Mouse (Mus musculus): ENCODE results near the gene Ttll4. TPM values are rescaled to one million over a fixed set of nuclear protein-coding genes. Genes with fewer than 3 reads are reported as not detected.
A peak's percentile ranks its signal among the peaks of the same experiment; 100 is the strongest.

The Ttll4 gene
- polyA plus RNA-seq, 1 experiment from 2014 or later, result 43.7 TPM

- Histone ChIP-seq H3K36me3 (no peaks in the 10 kb centered on the region), H3K4me3 (no peak overlapping the region), H3K27me3 (no peaks in the 10 kb centered on the region), H3K9me3 (no peaks in the 10 kb centered on the region), H3K27ac (replicated peaks) (no peak overlapping the region), H3K4me1 (no peaks in the 10 kb centered on the region), H3K4me2 (replicated peaks) (no peak overlapping the region), H3K9ac (replicated peaks) (no peak overlapping the region)
- no peak for ATAC-seq (ENCODE audit: low FRiP score, low read depth)
- WGBS, result 86% methylated on average over 8 of the region's 8 CpGs
These were observed 66.9 kb downstream of the Ttll4 start for GRCm38 (mm10) chr1:74728446-74728845.

- Histone ChIP-seq H3K27me3 (no peaks in the 10 kb centered on the region), H3K9ac (replicated peaks) (no peak overlapping the region), H3K36me3 (no peaks in the 10 kb centered on the region), H3K4me2 (replicated peaks) (no peak overlapping the region), H3K4me1 (no peaks in the 10 kb centered on the region), H3K4me3 (no peak overlapping the region), H3K27ac (replicated peaks) (no peak overlapping the region), H3K9me3 (no peaks in the 10 kb centered on the region)
- 92% methylated on average over 12 of the region's 12 CpGs for WGBS
- no peak for ATAC-seq (ENCODE audit: low FRiP score, low read depth)
These were observed 75.4 kb downstream of the Ttll4 start for GRCm38 (mm10) chr1:74736977-74737376.

DNA sequence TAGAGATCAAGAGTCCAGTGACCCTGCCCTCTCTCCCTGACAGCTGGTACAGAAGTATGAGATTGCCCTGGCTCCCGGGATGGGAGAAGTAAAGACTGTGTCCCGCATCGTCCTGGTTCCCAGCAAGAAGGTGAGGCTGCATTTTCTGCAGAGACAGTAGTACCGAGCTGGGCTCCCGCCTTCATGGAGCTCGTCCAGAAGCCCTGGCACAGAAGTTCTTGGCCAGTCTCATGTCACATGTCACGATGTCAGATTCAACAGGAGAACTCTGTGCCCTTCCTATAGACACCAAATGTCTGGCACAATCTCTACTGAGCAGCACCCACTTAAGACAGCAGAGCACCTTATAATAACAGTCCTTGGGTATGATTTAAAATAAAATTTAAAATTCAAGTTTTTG is 76.0 kb downstream of the Ttll4 start:
- H3K4me2 ChIP-seq (replicated peaks), result no peak overlapping the region
- no peaks in the 10 kb centered on the region for H3K27me3 ChIP-seq
- no peaks in the 10 kb centered on the region for H3K36me3 ChIP-seq
- H3K27ac ChIP-seq (replicated peaks), result no peak overlapping the region
- no peaks in the 10 kb centered on the region for H3K9me3 ChIP-seq
- no peak for ATAC-seq (ENCODE audit: low FRiP score, low read depth)
- no peak overlapping the region for H3K4me3 ChIP-seq
- H3K4me1 ChIP-seq, result no peaks in the 10 kb centered on the region
- H3K9ac ChIP-seq (replicated peaks), result no peak overlapping the region
- WGBS, result 88% methylated on average over 7 of the region's 7 CpGs

GRCm38 (mm10) chr1:74740846-74741245 is 79.3 kb downstream of the Ttll4 start:
- Histone ChIP-seq H3K4me1 (no peaks in the 10 kb centered on the region), H3K9ac (replicated peaks) (no peak overlapping the region), H3K4me2 (replicated peaks) (no peak overlapping the region), H3K36me3 (no peaks in the 10 kb centered on the region), H3K4me3 (no peak overlapping the region), H3K27me3 (peaks cover 7% of the 10 kb centered on the region; the same call in 1 of the 2 replicates), H3K9me3 (no peaks in the 10 kb centered on the region), H3K27ac (replicated peaks) (no peak overlapping the region)
- WGBS, result 84% methylated on average over 7 of the region's 7 CpGs
- ATAC-seq (ENCODE audit: low FRiP score, low read depth), result no peak

- 73% methylated on average over 5 of the region's 5 CpGs for WGBS
- Histone ChIP-seq H3K27me3 (peaks cover 36% of the 10 kb centered on the region), H3K4me2 (replicated peaks) (no peak overlapping the region), H3K36me3 (no peaks in the 10 kb centered on the region), H3K4me3 (no peak overlapping the region), H3K9me3 (no peaks in the 10 kb centered on the region), H3K9ac (replicated peaks) (no peak overlapping the region), H3K27ac (replicated peaks) (no peak overlapping the region), H3K4me1 (0 out of 2 replicates have a peak, but pooled peaks cover 6% of the 10 kb centered on the region)
- ATAC-seq (ENCODE audit: low FRiP score, low read depth), result no peak
These were observed 85.8 kb downstream of the Ttll4 start for GRCm38 (mm10) chr1:74747335-74747734.

DNA sequence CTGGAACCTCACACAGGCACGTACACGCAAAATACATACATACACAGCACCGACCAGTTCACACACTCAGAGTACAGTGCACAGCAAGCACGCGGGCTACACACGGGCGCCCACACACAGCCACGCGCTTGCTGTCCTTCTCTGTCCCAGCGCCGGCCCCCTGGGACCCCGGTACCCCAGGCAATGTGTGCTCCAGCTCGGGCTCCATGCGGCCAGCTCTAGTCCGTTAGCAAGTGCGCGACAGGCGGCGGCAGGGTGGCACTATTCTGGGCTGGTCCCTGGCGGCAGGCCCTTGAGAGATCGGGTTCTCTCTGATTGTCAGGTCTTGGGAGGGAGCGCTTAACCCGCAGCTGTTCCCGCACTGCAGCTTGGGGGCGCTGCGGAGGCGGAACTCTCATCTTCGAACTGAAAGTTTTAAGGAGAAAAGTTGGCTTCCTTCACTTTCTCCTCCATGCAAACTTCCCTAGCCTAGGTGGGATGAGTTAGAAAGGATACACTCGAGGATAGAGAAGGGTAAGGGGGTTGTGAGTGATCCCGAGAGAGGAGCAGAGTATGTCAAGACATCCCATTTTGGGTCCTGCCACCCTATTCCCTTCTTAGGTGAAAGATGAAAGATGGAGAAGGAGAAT is 87.2 kb downstream of the Ttll4 start, which contains the start of gene Prkag3:
Gene Prkag3 (minus strand): TSS at position 579 of the 629 bp plus-strand sequence.
- H3K27ac ChIP-seq (replicated peaks), result no peak within 1 kb of the TSS
- peak within 1 kb of the TSS; percentile 21; the same call in 1 of the 2 replicates for H3K4me3 ChIP-seq
- peak; percentile 34; the same call in 1 of the 2 replicates for ATAC-seq (ENCODE audit: low FRiP score, low read depth)
- peaks cover 36% of the 10 kb centered on the region for H3K27me3 ChIP-seq
- 8% methylated on average over 30 of the region's 30 CpGs for WGBS
- 0 out of 2 replicates have a peak, but pooled peaks cover 6% of the 10 kb centered on the region for H3K4me1 ChIP-seq
- H3K4me2 ChIP-seq (replicated peaks), result peak within 1 kb of the TSS; percentile 52
- peak within 1 kb of the TSS; percentile 37; the same call in 1 of the 2 replicates for H3K9ac ChIP-seq (replicated peaks)
- H3K36me3 ChIP-seq, result no peaks in the 10 kb centered on the region
- H3K9me3 ChIP-seq, result no peaks in the 10 kb centered on the region

DNA sequence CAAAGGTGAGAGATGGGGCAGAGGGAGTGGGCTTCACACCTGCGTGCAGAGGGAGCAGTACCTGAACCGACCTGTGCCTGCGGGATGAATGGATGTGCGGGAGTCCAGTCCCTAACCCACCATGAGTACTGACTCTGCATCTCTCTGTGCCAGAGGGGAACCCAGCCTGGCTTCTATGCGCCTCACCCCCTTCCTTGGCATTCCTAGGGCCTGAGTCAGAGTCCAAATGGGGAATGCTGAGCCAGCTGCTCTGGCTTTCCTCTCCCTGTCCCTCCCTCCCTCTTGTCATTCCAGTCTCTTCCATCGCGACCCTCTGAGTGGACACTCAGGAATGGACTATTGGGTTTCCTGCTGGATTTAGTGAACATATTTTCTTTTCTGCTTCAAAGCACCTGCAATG is 87.8 kb downstream of the Ttll4 start:
- WGBS, result 78% methylated on average over 7 of the region's 7 CpGs
- no peak for ATAC-seq (ENCODE audit: low FRiP score, low read depth)
- no peak overlapping the region for H3K27ac ChIP-seq (replicated peaks)
- H3K4me3 ChIP-seq, result no peak overlapping the region
- no peak overlapping the region for H3K9ac ChIP-seq (replicated peaks)
- H3K4me1 ChIP-seq, result 0 out of 2 replicates have a peak, but pooled peaks cover 6% of the 10 kb centered on the region
- H3K4me2 ChIP-seq (replicated peaks), result no peak overlapping the region
- H3K9me3 ChIP-seq, result no peaks in the 10 kb centered on the region
- peaks cover 35% of the 10 kb centered on the region for H3K27me3 ChIP-seq
- no peaks in the 10 kb centered on the region for H3K36me3 ChIP-seq

GRCm38 (mm10) chr1:74750683-74751082 is 89.1 kb downstream of the Ttll4 start:
- Histone ChIP-seq H3K27ac (replicated peaks) (no peak overlapping the region), H3K36me3 (no peaks in the 10 kb centered on the region), H3K9ac (replicated peaks) (no peak overlapping the region), H3K9me3 (no peaks in the 10 kb centered on the region), H3K4me2 (replicated peaks) (no peak overlapping the region), H3K4me3 (no peak overlapping the region), H3K4me1 (0 out of 2 replicates have a peak, but pooled peaks cover 6% of the 10 kb centered on the region), H3K27me3 (peaks cover 29% of the 10 kb centered on the region)
- 83% methylated on average over 4 of the region's 4 CpGs for WGBS
- no peak for ATAC-seq (ENCODE audit: low FRiP score, low read depth)

GRCm38 (mm10) chr1:74752150-74752549 is 90.6 kb downstream of the Ttll4 start:
- WGBS, result 87% methylated on average over 8 of the region's 8 CpGs
- no peak overlapping the region for H3K27ac ChIP-seq (replicated peaks)
- no peak for ATAC-seq (ENCODE audit: low FRiP score, low read depth)

GRCm38 (mm10) chr1:74752833-74753232 is 91.3 kb downstream of the Ttll4 start:
- no peaks in the 10 kb centered on the region for H3K9me3 ChIP-seq
- H3K4me2 ChIP-seq (replicated peaks), result no peak overlapping the region
- WGBS, result 95% methylated on average over 3 of the region's 3 CpGs
- no peak for ATAC-seq (ENCODE audit: low FRiP score, low read depth)
- peaks cover 21% of the 10 kb centered on the region for H3K27me3 ChIP-seq
- no peaks in the 10 kb centered on the region for H3K36me3 ChIP-seq
- H3K9ac ChIP-seq (replicated peaks), result no peak overlapping the region
- H3K27ac ChIP-seq (replicated peaks), result no peak overlapping the region
- H3K4me1 ChIP-seq, result 0 out of 2 replicates have a peak, but pooled peaks cover 6% of the 10 kb centered on the region
- H3K4me3 ChIP-seq, result no peak overlapping the region

More at GRCm38 (mm10) chr1:74752150-74752549, 90.6 kb downstream of the Ttll4 start:
- no peak overlapping the region for H3K4me3 ChIP-seq
- H3K36me3 ChIP-seq, result no peaks in the 10 kb centered on the region
- 0 out of 2 replicates have a peak, but pooled peaks cover 6% of the 10 kb centered on the region for H3K4me1 ChIP-seq
- H3K27me3 ChIP-seq, result peaks cover 28% of the 10 kb centered on the region
- H3K9ac ChIP-seq (replicated peaks), result no peak overlapping the region
- H3K4me2 ChIP-seq (replicated peaks), result no peak overlapping the region
- no peaks in the 10 kb centered on the region for H3K9me3 ChIP-seq

Measured in midbrain, embryonic 12.5 days (tissue).